Mouse (Mus musculus) hindlimb bud, embryonic 11.5 days (tissue): ENCODE results near the gene Pnmal1.

Experiments
- DNase-seq: peaks from one replicate; pipeline ENCODE4 v3.0.0-alpha.2; 2012; ENCODE audit warnings: low read depth, low spot score; ENCODE audit errors: extremely low spot score

The Pnmal1 gene

DNA sequence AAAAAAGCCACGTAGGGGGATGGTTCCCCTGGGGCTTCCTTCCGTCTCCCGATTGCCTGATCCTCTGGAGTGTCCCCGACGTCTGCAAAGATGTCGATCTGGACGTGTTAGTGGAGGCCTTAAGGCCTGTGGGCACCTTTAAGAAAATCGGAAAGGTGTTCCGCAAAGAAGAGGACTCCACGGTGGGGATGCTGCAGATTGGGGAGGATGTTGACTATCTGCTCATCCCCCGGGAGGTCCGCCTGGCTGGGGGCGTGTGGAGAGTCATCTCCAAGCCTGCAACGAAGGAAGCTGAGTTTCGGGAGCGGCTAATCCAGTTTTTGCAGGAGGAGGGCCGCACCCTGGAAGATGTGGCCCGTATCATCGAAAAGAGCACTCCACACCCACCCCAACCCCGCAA lies 34.9 kb downstream of the Pnmal1 start:
- DNase-seq: no peak

DNA sequence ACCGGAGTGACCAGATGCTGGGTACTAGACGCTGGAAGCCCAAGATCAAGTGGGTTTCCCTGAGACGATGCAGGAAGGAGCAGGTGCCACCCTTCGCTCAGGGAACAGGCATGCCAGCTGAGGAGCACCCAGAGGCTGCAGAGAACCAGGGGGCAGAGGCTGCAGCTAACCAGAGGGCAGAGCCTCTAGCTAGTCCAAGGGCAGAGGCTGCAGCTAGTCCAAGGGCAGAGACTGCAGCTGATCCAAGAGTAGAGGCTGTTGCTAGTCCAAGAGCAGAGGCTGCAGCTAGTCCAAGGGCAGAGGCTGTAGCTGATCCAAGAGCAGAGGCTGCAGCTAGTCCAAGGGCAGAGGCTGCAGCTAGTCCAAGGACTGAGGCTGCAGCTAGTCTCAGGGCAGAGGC lies 35.9 kb downstream of the Pnmal1 start:
- no peak for DNase-seq

DNA sequence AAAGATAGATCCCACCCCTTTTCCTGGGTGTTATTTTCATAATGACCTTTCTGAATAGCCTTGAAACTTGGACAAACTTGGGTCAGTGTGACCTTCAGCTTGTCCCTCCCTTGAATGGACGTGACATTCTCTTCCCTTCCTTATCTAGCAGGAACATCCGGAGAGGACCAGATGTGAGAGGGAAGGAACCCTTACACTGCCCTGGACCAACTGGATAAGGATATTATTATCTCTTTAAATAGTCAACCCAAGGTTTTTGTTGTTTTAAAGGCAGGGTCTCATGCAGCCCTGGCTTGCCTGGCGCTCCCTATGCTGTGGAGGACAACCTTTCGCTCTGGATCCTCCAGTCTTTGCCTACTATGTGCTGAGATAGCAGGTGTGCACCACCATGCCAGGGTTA lies 39.8 kb downstream of the Pnmal1 start:
- DNase-seq: no peak

DNA sequence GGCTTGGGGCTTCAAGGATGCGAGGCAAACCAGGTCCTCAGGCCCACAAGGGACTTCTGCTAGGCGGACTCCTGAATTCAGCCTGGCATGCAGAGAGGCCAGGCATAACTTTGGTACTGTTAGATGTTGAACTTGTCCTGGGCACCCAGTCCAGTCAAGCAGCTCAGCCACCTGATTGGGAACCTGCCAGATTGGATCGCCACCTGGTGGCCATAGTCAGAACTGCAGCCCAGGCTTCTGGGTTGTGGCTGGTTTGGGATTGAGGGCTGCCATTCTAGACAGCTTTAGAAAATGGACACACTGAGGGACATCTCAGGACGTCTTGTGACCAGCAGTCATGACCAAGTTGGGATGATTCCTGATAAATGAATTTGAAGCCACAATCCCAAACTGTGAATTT lies 40.2 kb downstream of the Pnmal1 start:
- no peak for DNase-seq

DNA sequence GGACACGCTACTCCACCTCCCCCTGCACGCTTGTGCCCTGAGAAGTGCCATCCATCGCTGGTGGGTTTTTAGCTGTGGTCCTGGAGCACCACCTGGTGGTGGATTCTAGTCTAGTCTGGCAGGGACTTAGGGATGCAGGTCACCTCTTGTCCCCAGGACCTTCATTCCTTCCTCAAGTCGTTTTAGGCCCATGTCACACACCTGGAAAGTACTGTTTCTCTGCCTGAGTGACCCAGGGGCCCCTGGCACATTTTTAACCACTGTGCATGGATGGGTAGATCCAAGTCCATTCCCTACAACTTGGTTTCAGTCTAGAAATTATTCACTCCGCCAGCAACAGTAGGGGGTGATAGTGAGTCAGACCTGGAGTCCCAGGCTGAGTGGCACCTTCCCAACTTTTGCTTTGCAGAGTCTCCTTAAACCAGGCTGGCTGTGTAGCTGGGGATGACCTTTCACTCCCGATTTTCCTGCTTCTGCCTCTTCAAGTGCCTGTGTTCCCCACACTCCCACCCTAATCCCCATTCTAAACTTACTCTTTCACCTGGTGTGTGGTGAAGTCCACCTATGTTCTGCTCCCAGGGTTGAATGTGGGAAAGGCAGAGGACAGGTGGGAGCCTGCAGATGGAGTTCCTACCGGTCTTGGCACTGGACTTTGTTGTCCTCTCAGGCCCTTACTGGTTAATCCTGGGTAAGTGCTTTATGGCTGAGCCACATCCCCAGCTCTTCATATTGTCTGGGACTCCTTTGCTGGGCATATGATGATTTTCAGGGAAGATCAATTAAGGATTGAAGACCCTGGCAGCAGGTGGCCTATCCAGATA lies 43.1 kb downstream of the Pnmal1 start:
- peak; percentile 91 for DNase-seq

DNA sequence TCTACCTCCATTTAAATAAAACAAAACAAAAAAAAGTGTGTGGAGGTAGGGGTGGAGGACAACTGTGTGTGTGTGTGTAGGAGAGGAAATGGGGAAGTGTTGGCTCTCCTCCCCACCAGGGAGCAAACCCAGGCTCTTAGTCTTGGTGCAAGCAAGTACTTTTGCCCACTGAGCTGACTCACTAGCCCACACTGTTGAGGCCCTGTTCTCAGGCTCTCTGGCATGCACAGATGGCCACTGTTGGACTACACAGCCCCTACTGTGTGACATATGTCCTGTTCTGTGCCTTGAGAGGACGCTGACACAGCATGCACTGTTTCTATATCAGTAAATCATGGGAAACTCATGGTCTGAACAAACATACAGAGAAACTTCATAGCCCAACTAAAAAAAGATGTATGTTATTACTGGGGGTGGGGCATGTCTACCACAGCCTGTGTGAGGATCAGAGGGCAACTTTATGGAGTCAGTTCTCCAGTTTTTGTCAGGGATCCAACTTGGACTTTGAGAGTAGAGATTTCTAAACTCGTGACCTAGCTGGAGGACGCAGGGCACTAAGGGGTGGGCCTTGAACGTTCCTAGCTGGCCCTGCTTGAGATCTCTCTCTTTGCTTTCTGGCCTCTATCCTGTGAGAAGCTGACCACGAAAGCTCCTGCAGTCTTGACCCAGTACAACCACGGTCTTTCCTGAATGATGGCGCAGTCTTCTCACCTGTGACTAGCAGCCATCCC lies 43.9 kb downstream of the Pnmal1 start:
- no peak for DNase-seq

DNA sequence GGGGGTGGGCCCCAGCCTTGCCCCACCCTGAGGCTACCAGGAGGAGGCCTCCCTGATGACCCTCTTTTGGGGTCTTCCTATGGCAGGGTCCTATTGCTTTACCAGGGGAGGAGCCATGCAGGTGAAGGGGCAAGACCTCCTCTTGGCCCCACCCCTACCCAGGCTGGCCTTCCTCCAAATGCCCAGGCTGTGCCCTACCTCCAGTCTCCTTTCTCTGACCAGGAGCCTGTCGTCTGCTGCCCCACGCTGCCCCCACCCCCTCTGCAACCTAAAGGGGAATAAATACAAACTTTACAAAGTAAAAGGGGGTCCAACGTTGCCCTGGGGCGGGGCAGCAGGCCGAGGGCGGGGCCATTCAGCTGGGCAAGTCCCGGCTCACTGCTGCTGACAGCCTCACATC lies 45.2 kb downstream of the Pnmal1 start:
- DNase-seq: no peak

DNA sequence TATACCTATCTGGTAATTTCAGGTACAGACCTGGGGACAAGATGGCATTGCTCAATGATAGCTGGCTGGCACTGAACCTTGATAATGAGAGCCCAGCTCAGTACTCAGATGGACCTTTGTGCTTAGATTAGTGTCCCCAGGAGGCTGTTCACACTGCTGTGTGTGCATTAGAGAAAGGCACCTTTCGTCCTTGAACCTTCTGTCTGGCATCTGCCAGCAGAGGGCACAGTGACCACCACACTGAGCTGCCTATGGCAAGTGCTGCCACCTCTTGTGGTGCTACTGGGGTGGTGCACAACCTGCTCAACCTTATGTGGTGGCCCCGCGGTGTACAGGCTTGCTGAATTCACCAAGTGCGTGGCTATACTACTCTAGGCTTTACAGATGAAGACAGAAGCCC lies 47.8 kb downstream of the Pnmal1 start:
- no peak for DNase-seq

DNA sequence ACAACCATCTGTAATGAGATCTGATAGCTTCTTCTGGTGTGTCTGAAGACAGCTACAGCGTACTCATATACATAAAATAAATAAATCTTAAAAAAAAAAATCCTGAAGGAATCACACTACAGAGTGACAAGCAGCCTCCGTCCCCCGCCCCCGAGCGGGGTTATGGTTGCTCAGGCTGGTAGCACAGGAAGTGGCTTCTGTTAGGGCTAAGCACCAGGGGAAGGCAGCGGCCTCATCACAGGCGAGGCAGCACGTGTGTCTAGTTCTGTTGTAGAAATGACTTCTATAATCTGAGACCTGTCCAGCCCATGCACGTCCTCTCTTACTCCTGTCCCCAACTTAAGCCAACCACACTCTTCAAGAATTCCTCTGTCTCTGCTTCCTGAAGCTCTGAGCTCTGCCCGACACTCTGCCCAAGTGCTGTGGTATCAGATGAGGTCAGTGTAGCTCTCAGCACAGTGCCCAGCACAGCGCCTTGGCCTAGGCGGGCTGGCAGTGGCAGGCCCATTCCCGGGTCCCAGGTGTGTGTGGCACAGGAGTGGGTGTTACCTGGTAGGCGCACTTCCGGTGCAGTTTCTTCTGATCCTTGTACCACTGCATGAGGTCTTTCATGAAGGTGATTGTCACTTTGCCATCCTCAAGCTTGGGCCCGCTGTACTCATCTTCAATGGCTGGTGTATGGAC lies 50.0 kb downstream of the Pnmal1 start:
- no peak for DNase-seq

DNA sequence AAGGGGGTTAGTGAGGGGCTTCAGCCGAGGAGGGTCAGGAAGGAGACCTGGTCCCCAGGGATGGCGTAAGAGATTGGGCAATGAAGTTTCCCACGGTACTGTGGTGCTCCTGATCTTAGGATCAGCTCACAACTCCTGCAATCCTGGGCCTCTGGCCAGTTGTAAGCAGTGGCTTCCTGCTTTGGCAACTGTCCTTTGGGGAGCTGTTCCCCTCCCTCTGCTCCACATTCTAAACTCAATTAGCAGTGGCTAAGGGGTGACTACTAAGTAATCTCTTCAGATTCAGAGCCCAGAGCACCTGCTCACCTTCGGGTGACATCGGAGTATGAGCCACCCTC lies 50.5 kb downstream of the Pnmal1 start:
- DNase-seq: no peak

DNA sequence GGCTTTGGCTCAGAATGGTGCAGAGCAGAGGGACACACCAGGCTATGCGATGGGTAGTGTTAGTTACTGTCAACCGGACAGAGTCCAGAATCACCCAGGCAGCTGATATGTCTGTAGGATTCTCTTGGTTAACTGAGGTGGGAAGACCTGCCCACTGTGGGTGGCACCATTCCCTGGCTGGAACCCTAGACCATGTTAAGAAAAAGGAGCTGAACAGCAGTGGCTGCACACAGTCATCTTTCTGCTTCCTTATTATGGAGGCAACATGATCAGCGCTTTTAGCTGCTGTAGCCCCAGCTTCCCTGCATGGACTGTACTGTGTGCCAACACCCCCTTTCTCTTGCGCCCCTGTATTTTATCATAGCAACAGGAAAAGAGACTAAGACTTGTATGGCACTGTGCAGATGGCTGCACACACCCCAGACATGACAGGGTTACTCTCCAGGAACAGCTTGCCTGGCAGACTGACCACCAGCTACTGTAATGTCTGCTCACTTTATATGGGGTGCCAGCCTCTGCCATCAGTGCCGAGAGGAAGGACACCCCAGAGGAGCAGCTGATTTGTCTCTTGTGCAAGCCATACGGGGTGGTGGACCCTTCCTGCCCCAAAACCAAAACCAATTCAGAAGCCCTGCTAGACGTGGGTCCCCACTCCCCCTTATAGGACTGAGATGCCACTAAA lies 52.6 kb downstream of the Pnmal1 start:
- DNase-seq: no peak
